Mouse (Mus musculus): ENCODE results near the gene Adgrf4. TPM values are rescaled to one million over a fixed set of nuclear protein-coding genes. Genes with fewer than 3 reads are reported as not detected.
A peak's percentile ranks its signal among the peaks of the same experiment; 100 is the strongest.

The Adgrf4 gene
- polyA plus RNA-seq (2021) = 0.46 TPM

- in situ Hi-C loops (cut with MboI; ENCODE audit: low pct_unique_long_range_greater_than_20kb) = no loop called here
- peak; percentile 24 for DNase-seq (ENCODE audit: low read depth, low spot score)
- TF ChIP-seq CTCF (IDR thresholded peaks at IDR 0.05) = no peak
- POLR2A ChIA-PET = no interaction called here
- CTCF ChIA-PET = interaction anchor here (0.7 kb wide), 1 partner anchor 17 kb away, joined by 3 read pairs; no protein-coding TSS in a partner anchor
- peak; percentile 89 for ATAC-seq
- H3K27me3 ChIP-seq = no peaks in the 10 kb centered on the region
These were observed at the start of gene Adgrf4 for GRCm38 (mm10) chr17:42692136-42692535. Adgrf4 (minus strand) TSS chr17:42692284.

DNA sequence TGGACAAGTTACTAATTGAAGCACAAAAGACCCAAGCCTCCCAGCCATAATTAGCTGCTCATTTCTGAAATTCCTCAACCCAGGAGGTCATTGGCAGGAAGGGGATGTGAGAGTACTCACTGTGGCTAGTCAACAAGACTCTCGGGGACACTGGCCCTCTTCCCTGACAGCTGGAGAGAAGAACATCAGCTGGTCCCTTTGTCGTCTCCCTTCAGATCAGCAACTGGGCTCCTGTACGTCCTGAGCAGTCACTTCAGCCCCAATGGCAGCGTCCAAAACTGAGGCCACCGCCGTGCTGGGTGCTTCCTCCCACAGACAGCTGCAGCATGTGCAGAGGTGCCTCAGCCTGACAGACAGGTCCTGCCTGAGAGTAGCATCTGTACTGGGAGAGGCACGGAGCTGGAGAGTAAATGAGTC, 49.7 kb upstream of the Adgrf4 start, which contains the start of gene Adgrf2:
Adgrf2 (minus strand) TSS at position 379 of the 417 bp plus-strand sequence.
- no peak for TF ChIP-seq CTCF (IDR thresholded peaks at IDR 0.05)
- ChIA-PET POLR2A (interaction anchor here (0.9 kb wide), 1 partner anchor 68 kb away, joined by 3 read pairs; no protein-coding TSS in a partner anchor), CTCF (interaction anchor here (1.1 to 1.5 kb wide), 3 partner anchors 8 to 43 kb away, joined by 3 to 4 read pairs (median 3); no protein-coding TSS in a partner anchor)
- ATAC-seq (peak; percentile 91), DNase-seq (ENCODE audit: low read depth, low spot score) (peak; percentile 69)
- no peaks in the 10 kb centered on the region for H3K27me3 ChIP-seq
- in situ Hi-C loops (cut with MboI; ENCODE audit: low pct_unique_long_range_greater_than_20kb) = no loop called here

DNA sequence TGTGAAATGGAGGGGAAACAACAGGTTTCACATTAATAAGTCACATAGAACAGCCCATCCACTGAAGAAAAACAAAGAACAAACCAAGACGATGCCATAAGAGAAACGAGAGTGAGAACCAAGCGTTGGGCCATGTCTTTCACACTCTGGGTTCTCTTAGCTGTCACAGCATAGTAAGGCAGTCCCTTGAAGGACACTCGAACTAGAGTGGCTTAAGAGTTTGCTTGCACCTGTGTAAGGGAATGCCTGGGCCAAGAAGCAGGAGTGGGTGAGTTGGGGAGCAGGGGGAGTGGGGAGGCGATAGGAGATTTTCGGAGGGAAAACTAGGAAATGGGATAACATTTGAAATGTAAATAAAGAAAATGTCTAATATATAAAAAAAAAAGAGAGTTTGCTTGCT, 46.7 kb upstream of the Adgrf4 start:
- ChIA-PET CTCF (no interaction called here), POLR2A (no interaction called here)
- in situ Hi-C loops (cut with MboI; ENCODE audit: low pct_unique_long_range_greater_than_20kb) = no loop called here
- H3K27me3 ChIP-seq = no peaks in the 10 kb centered on the region
- no peak for ATAC-seq
- no peak for TF ChIP-seq CTCF (IDR thresholded peaks at IDR 0.05)
- DNase-seq (ENCODE audit: low read depth, low spot score) = no peak

DNA sequence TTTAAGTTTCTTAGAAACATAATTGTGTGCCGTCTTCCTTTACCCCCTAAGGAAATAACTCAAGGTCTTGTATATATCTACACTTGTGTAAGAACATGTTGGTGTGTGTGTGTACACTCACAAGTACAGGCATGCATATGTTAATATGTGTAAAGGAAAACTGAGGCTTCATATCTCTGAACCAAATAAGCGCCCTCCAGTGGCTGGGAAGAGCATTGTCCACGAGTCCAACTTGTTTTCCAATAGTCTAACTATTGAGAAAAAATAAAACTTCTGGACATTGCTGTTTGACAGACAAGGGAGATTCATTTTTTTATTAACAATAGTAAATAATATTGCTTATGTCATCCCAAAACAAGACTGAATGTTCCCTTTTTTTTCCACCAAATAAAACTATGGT, 25.1 kb upstream of the Adgrf4 start:
- in situ Hi-C loops (cut with MboI; ENCODE audit: low pct_unique_long_range_greater_than_20kb) = no loop called here
- ATAC-seq (no peak), DNase-seq (ENCODE audit: low read depth, low spot score) (no peak)
- no peaks in the 10 kb centered on the region for H3K27me3 ChIP-seq
- CTCF ChIA-PET = interaction anchor here (0.8 to 1.5 kb wide), 3 partner anchors 9 to 24 kb away, joined by 3 read pairs; no protein-coding TSS in a partner anchor
- POLR2A ChIA-PET = no interaction called here
- peak; percentile 55 for TF ChIP-seq CTCF (IDR thresholded peaks at IDR 0.05)

DNA sequence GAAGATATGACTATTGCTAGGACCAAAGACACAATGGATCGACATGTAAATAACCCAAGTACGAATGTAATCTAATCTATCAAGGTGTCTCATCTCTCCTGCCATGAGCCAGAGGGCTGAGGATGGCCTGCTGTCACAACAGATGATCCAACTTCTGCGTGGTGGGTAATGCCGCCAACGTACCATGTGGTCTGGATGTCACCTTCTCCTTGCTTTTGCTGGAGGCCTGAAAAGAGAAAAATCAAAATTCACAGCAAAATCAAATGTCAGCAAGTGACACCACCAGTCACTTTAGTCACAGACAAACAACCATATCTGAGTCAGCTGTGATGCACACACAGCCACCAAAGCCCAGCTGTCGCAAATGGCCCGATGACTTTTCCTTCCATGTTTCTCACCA, 22.9 kb upstream of the Adgrf4 start:
- ATAC-seq = no peak
- no peak for DNase-seq (ENCODE audit: low read depth, low spot score)
- in situ Hi-C loops (cut with MboI; ENCODE audit: low pct_unique_long_range_greater_than_20kb) = no loop called here
- ChIA-PET CTCF (no interaction called here), POLR2A (no interaction called here)
- no peaks in the 10 kb centered on the region for H3K27me3 ChIP-seq
- no peak for TF ChIP-seq CTCF (IDR thresholded peaks at IDR 0.05)

DNA sequence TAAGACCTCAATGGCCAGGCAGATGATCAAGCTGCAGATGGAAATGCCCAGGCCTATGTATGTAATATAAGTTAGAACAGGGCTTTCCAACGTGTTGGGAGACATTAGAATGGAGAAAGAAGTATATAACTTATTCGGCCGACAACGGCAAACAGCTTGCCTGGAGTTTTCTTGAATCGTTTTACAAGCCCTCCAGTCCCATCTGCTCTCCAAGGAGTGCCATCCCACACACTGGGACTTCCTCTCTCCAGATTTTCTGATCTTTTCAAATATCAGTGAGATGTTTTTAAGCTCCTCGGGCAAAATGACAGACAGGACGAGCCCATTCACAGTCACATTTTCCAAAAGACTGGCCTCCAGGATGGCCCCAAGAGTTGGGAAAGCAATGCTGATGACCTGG, 18.6 kb upstream of the Adgrf4 start:
- in situ Hi-C loops (cut with MboI; ENCODE audit: low pct_unique_long_range_greater_than_20kb) = no loop called here
- no peaks in the 10 kb centered on the region for H3K27me3 ChIP-seq
- POLR2A ChIA-PET = no interaction called here
- CTCF ChIA-PET = interaction anchor here (1.5 to 1.6 kb wide), 2 partner anchors 8 to 74 kb away, joined by 4 to 6 read pairs; no protein-coding TSS in a partner anchor
- no peak for TF ChIP-seq CTCF (IDR thresholded peaks at IDR 0.05)
- ATAC-seq = no peak
- no peak for DNase-seq (ENCODE audit: low read depth, low spot score)

GRCm38 (mm10) chr17:42705611-42706010, 13.5 kb upstream of the Adgrf4 start:
- in situ Hi-C loops (cut with MboI; ENCODE audit: low pct_unique_long_range_greater_than_20kb) = no loop called here
- no peak for ATAC-seq
- CTCF ChIA-PET = no interaction called here
- DNase-seq (ENCODE audit: low read depth, low spot score) = no peak
- TF ChIP-seq CTCF (IDR thresholded peaks at IDR 0.05) = no peak
- POLR2A ChIA-PET = interaction anchor here (0.6 kb wide), 1 partner anchor 48 kb away, joined by 3 read pairs; no protein-coding TSS in a partner anchor
- no peaks in the 10 kb centered on the region for H3K27me3 ChIP-seq

- DNase-seq (ENCODE audit: low read depth, low spot score) (peak; percentile 25), ATAC-seq (peak; percentile 51)
- in situ Hi-C loops (cut with MboI; ENCODE audit: low pct_unique_long_range_greater_than_20kb) = no loop called here
- ChIA-PET CTCF (interaction anchor here (1.4 to 2.0 kb wide), 2 partner anchors 9 to 14 kb away, joined by 3 to 6 read pairs; no protein-coding TSS in a partner anchor), POLR2A (interaction anchor here (1.4 kb wide), 1 partner anchor 10 kb away, joined by 3 read pairs; no protein-coding TSS in a partner anchor)
- no peak for TF ChIP-seq CTCF (IDR thresholded peaks at IDR 0.05)
- H3K27me3 ChIP-seq = no peaks in the 10 kb centered on the region
These were observed 10.1 kb upstream of the Adgrf4 start for GRCm38 (mm10) chr17:42702198-42702597.

- CTCF ChIA-PET = no interaction called here
- no peak for DNase-seq (ENCODE audit: low read depth, low spot score)
- no peak for TF ChIP-seq CTCF (IDR thresholded peaks at IDR 0.05)
- in situ Hi-C loops (cut with MboI; ENCODE audit: low pct_unique_long_range_greater_than_20kb) = no loop called here
- POLR2A ChIA-PET = no interaction called here
- no peaks in the 10 kb centered on the region for H3K27me3 ChIP-seq
- no peak for ATAC-seq
These were observed 2.6 kb upstream of the Adgrf4 start for GRCm38 (mm10) chr17:42694730-42695129.

- POLR2A ChIA-PET = no interaction called here
- DNase-seq (ENCODE audit: low read depth, low spot score) (no peak), ATAC-seq (no peak)
- TF ChIP-seq CTCF (IDR thresholded peaks at IDR 0.05) = no peak
- CTCF ChIA-PET = no interaction called here
- no peaks in the 10 kb centered on the region for H3K27me3 ChIP-seq
- in situ Hi-C loops (cut with MboI; ENCODE audit: low pct_unique_long_range_greater_than_20kb) = no loop called here
These were observed 1.6 kb downstream of the Adgrf4 start for GRCm38 (mm10) chr17:42690531-42690930.

GRCm38 (mm10) chr17:42658634-42659422, 33.3 kb downstream of the Adgrf4 start:
- POLR2A ChIA-PET = no interaction called here
- in situ Hi-C loops (cut with MboI; ENCODE audit: low pct_unique_long_range_greater_than_20kb) = loop anchor here (25.0 kb wide), 2 partner anchors 128 to 278 kb away; no protein-coding TSS in a partner anchor
- peak; percentile 57 for ATAC-seq

More at GRCm38 (mm10) chr17:42658634-42659422, 33.3 kb downstream of the Adgrf4 start:
- peak; percentile 10 for DNase-seq (ENCODE audit: low read depth, low spot score)
- no peaks in the 10 kb centered on the region for H3K27me3 ChIP-seq
- CTCF ChIA-PET = interaction anchor here (0.7 to 2.2 kb wide), 8 partner anchors 9 to 126 kb away, joined by 3 to 10 read pairs (median 4); no protein-coding TSS in a partner anchor
- peak; percentile 93 for TF ChIP-seq CTCF (IDR thresholded peaks at IDR 0.05)

All from Patski (cell line).